Mouse (Mus musculus): ENCODE measurements around the gene Neurog1.
A peak's percentile ranks its signal among the peaks of the same experiment; 100 is the strongest.

Gene Neurog1

DNA sequence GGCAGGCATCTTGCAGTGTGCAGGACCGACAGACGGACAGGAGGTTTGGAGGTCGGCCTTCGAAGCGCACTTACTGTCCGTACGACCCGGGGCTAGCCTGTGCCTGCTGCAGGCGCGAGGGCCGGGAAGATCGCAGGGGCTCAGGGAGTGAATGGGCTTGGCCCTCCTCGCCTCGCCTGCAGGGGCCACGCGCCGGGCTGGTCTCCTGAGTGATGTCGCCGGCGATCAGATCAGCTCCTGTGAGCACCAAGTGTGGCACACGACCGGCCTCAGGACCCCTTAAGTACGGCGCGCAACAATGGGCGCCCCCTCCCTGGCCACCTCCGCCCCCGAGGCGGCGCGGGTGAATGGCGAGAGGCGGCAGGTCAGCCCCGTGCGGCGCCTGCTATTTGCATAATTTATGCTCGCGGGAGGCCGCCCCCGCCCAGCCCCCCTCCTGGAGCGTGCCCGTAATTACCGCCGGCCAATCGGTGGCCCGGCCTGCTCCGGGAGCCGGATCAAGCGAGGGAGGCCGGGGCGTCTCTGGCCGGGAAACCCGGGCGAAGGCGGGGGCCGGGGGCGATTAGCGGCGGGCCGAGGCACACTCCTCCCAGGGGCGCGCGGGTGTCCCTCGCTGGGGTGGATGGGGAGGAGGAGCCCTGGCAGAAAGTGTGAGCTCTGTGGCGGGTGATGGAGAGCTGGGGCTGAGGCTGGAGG, at the start of gene Neurog1:
TSS of gene Neurog1 (minus strand) at position 240 of the 696 bp plus-strand sequence.
- no peak for DNase-seq (ENCODE audit: low read depth, low spot score)

DNA sequence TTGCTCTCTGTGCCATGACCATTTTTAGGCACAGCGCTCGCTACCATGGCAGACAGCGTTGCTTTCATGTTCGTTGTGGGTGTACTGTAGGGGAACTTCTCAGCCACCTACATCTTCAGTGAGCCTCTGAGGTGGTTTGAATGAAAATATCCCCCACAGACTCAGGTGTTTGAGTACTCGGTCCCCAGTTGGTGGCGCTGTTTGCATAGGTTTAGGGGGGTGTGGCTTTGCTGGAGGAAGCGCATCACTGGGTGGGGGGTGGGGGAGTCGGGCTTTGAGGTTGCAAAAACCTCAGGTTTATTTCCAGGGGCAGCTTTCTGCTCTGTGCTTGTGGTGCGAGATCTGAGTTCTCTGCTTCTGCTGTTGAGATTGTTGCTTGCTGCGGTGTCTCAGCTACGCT, 47.4 kb upstream of the Neurog1 start:
- no peak for DNase-seq (ENCODE audit: low read depth, low spot score)

DNA sequence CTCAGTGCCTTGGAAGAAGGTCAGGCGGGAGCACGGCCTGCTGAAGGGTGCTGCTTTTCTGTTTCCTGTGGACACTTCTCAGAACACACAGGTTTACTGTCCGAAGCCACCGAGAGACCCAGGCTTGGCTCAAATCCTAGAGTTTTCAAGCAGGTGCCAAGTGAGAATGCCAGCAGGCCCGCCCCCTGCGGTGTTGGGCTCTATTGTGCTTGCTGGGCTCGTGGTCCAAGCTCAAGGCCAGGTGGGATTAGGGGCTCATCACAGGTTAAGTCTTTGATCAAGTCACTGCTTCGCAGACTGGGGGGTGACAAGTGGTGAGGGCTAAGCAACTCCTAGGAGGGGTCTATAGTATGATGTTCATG, 44.7 kb upstream of the Neurog1 start:
- no peak for DNase-seq (ENCODE audit: low read depth, low spot score)

DNA sequence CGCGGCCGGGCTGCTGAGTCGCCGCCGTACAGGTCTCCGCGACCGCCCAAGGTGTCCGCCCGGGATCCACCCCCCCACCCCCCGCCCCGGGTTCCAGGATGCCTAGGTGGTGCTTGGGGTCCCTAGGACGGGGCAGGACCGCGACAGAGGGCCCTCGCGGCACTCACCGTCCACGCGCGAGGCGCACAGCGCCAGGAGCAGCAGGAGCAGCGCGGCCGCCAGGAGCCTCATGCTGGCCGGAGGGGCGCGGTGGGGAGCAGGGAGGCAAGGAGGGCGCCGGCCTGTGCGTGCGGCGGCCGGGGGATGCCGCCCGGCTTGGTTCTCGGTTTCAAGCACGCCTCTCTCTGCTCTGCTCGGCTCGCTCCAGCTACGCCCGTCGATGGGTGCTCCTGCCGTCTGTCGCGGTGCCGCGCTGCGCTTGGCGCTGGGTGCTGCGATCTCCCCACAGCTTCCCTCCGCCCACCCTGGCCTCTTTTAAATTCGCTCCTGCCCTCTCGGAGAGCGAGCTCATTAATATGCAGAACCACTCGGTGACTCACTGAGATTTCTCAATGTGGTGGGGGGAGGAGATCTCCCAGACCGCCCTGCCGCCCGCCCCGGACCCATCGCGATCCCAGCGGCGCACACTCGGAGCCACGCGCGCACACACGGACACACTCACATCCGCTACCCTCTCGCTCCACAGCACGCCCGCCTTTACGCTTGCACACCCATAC, 44.1 kb upstream of the Neurog1 start, which contains the start of gene Cxcl14:
TSS of gene Cxcl14 (minus strand) at position 609 of the 716 bp plus-strand sequence.
- no peak for DNase-seq (ENCODE audit: low read depth, low spot score)

DNA sequence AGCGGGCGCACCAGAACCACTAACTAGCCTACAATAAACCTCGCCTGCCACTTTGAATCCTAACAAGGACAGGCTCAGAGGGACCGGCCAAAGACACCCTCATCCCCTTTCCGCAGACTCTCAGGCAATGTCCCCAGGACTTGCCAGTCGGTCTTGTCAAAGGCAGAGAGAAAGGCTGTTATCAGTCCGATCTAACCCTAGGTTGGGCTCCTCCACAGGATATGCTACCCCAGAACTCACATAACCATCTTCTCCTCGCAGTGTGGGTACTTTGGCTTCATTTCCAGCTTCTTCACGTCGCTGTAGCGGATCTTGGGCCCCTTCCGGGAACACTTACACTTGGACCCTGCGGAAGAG, 43.6 kb upstream of the Neurog1 start:
- DNase-seq (ENCODE audit: low read depth, low spot score), result no peak

DNA sequence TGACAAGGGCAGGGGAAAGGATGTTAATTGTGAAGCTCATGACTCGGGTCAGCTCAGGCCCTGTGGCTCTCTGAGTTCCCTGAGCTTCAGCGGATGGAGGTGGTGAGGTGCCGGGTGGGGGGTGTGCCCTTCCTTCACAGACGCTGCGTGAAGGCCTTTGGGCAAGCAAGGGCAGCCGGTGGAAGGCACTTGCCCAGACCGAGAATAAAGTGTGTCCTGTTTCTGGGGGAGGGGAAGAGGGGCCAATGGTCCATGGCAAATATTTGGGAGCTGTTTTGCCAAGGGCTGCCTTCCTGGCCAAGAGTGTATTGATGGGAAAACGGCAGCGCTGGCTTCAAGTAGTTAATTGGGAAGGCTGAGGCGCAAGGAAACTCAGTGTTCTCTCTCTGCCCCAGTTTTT, 42.9 kb upstream of the Neurog1 start:
- DNase-seq (ENCODE audit: low read depth, low spot score), result no peak

DNA sequence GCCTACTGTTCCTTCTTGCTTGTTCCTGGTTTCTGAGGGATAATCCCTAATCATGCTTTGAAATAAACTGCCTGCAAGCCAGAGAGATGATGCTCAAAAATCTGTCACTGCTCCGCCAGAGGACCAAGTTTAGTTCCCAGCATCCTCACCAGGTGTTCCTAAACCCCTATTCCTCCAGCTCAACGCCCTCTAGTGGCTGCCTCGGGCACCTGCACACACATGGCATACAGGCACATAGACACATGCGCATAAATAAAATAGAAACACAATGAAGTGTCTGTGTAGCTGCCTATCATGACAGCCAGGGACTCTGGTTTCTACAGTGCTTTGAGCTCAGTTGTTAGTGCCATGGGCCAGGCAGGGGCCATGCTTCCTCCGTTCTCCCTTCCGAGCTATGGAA, 38.0 kb upstream of the Neurog1 start:
- DNase-seq (ENCODE audit: low read depth, low spot score), result no peak

DNA sequence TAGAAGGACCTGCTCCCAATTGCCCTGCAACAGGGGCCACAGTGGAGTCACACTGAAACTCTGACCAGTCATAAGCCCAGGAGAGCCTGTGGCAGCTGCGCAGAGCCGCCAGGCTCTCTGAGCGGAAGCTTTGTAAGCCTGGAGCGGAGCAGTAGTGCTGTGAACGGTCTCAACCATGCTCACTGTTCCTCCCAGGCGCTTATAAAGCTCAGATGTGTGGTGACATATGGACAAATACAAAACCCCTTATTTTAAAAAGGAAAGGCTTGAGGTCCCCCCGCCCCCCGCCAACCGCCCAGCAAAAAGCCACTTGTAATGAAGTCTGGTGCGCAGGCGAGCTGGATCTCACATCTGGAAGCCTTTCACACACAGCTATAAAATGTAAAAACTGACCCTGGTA, 37.3 kb upstream of the Neurog1 start:
- DNase-seq (ENCODE audit: low read depth, low spot score), result no peak

DNA sequence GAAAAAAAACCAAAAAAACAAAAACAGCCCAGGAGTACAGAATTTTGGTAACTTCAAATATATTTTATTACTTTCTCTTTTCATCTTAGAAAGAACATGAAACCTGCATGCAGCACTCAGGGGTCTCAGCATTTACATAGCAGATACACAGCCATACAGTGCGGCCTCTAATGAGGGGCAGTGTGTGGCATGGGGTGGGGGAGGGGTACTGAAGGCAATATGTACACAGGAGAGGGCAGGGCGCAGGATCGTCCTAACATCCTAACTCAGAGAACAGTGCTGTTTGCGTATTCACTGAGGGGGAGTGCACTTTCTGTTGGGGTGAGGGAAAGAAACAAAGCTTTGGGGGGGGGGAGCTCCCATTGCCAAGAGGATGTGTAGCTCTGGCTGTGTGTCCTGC, 36.6 kb upstream of the Neurog1 start:
- no peak for DNase-seq (ENCODE audit: low read depth, low spot score)

DNA sequence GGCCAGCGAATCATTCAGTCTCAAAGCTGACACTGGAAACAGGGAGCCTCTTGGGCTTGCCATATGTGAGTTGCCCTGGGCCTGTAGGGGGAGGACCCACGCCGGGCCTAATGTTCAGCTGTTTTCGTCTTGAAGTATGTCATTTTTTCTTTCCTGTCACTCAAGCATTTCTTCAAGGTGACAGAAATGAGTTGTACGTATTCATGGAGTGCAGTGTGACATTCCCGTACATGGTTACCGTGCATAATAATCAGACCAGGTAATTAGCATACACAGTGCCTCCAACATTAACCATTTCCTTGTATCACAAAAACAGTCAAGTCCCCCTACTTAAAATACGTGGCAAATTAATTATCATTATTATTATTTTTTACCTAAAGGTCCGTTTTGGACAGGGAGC, 35.1 kb upstream of the Neurog1 start:
- DNase-seq (ENCODE audit: low read depth, low spot score), result no peak

DNA sequence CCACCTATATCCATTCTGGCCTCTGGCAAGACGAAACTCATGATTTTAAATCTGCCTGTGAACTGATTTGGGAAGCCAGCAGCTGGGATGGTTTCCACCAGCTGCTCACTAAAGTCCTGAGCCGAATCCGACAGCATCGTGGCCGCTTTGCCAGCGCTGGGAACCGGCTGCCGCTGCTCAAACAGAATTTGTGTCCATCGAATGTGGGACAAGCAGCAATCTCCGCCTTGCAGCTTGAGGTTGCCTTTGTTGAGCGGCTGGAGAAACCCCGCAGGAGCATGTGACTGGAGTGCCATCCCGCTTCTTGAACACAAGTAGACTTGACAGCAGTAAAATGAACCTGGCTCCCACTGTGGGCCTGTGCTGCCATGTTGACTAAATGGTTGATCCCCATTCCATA, 31.4 kb upstream of the Neurog1 start:
- DNase-seq (ENCODE audit: low read depth, low spot score), result no peak

DNA sequence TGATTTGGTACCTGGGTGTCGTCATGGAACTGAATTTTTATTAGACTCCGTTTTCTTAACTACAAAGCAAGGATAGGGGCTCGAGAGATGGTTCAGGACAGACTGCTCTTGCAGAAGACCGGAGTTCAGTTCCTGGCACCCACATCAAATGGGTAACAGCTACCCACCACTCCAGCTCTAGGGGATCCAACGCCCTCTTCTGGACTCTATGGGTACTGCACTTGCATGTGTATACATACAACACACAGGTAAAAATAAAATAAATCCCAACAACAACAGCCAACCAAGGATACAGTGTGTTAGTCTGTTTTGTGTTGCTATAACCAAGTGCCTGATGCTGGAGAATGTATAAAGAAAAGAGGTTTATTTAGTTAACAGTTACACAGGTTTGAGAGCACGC, 28.4 kb upstream of the Neurog1 start:
- no peak for DNase-seq (ENCODE audit: low read depth, low spot score)

DNA sequence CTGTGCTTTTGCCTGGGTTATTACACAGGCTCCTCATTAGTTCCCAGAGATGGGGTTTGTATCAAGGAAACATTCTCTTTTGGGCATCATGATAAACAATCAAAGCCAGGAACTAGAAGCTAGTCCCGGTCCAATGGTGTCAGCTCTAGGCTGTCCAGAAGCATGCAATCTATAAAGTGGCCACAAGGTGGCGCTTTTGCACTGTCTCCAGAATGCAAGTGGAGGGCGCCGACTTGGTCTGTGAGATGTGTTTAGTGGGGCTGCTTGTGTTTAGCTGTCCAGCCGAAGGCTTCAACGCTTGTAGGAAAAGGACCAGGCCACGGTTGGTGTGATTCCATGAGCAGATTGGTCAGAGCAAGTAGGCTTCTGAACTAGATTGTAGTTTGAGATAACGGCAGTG, 27.5 kb upstream of the Neurog1 start:
- DNase-seq (ENCODE audit: low read depth, low spot score), result peak; percentile 80

DNA sequence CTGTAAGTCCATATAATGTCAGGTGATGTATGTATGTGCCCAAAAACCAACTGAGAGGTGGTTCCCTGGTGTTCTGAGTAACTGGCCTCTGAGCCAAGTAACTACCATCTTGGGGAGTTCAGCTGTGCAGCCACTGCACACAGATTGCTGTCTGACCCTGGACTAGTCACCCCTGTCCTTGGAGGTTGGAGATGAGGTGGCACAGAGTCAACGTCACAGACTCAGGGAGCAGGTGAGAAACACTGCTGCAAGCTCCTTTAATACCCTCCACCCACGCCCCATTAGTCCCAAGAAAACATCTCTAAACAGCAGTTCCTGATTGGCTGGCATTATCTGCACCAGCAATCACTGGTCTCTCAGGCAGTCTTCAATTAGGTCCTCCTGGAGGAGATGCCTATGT, 23.2 kb upstream of the Neurog1 start:
- DNase-seq (ENCODE audit: low read depth, low spot score), result no peak

DNA sequence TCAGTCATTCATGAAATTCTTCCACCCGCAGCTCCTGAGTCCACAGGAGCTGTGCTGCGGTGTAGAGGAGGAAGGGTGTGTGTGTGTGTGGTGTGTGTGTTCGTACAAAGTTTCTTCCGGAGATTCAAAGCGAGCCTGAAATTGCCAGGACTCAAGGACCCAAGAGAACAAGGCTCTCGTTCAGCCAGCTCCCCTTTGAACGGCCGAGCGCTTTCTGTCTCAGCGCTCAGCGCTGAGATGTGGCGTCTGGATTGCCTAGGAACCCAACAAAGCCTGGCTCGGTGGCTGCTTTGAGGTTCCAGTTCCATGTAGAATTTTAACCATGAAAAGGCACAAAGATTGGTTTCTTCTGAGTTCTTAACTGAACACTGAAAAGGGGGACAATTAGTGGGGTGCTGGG, 18.2 kb upstream of the Neurog1 start:
- DNase-seq (ENCODE audit: low read depth, low spot score), result no peak

DNA sequence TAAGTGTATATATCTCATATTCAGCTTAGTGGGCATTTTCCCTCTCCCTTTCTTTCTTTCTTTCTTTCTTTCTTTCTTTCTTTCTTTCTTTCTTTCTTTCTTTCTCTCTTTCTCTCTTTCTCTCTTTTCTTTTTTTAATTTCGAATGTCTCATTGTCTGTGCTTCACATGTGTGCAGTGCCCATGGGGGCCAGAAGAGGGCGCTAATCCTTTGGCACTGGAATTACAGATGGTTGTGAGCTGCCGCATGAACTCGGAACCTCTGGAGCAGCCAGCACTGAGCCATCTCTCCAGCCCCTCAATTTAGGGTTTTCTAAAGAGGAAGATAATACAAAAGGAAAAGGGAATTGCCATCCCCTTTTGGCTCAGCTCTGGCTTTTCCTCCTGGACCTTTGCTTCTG, 15.4 kb upstream of the Neurog1 start:
- no peak for DNase-seq (ENCODE audit: low read depth, low spot score)

DNA sequence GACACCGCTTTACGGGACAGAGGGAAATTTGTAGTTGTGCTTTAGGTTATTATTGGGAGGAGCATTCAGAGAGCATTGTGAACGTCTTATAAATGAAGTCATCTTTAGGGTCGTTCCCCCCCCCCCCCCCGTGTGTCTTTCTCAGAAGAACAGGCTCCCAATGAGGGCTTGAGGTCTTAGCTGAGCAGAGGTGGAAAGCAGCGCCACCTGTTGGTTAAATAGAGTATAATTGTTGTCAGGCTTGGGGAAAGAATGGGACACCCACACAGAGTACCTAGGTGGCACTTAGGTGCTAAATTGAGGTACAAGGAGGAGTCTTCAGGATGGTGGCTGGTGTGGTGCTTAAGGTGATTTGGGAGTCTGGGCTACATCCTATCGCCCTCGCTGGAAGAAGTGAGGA, 14.5 kb upstream of the Neurog1 start:
- no peak for DNase-seq (ENCODE audit: low read depth, low spot score)

DNA sequence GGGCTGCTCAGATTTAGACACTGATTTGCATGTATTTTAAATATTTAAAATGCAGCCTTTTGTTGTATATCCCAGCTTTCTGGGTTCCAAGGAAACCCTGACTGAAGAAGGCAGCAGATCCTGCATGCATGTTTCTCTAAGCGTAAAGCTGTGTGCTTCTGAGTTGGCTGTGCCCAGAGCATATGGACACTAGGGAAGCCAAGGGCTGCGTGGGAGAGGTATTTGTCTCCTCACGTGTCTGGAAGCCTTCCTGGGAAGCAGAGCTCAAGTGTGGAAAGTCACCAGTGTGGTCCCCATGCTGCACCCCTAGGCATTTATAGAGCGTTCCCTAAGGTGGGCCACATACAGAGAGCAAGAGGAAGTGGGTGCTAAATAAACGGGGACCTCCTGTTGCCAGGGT, 13.7 kb upstream of the Neurog1 start:
- no peak for DNase-seq (ENCODE audit: low read depth, low spot score)

DNA sequence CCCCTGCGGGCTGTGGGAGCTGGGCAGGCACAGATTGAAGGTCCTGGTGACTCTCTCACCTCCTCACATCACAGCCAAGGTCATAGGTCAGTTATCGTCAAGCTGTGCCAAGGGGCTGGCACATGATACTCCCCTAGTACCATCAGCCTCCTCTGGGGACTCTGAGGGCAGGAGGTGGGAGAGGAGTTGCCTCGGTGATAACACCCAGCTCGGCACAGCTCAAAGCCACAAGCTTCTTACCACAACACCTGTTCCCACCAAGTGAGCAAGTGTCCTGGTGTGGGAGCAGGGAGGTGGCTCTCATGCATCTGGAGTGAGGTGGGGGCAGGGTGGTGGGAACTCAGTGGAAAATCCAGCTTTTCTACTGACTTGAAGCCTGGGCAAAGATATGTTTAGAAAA, 10.3 kb upstream of the Neurog1 start:
- no peak for DNase-seq (ENCODE audit: low read depth, low spot score)

DNA sequence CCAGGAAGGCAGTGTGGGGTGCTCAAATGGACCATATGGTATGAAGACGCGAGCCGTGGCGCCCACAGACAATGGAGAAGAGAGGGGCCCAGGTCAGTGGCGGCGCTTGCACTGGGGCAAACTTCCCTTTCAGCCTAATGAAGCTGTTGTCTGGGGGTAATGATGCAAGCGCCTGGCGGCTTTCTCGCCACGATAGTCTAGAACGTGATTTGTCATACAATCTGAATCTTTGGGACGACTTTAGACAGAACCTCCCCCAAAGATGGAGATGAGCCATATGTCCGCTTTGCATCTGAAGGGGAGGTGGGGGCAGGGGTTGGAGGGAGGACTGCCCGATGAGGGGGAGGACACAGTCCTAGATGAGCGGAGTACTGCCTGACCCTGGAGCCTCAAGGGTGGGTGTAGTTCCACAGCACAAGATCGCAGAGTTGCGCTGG, 8.4 kb upstream of the Neurog1 start:
- DNase-seq (ENCODE audit: low read depth, low spot score), result no peak

DNA sequence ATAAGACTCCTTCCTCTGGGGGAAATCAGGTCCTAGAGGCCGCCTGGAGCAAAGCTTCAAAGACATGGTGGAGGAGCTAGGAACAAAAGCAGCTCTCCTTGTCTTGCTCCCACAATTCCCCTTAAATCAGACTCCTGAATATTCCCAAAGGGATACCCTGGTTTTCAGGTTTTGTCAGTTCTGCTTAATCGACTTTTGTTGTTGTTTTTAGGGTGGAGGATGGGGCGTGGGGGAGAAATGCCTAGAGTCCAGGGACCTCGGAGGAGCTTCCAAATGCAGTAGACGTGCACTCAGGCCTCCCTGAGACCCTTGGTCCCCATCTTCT, 7.9 kb upstream of the Neurog1 start:
- no peak for DNase-seq (ENCODE audit: low read depth, low spot score)

DNA sequence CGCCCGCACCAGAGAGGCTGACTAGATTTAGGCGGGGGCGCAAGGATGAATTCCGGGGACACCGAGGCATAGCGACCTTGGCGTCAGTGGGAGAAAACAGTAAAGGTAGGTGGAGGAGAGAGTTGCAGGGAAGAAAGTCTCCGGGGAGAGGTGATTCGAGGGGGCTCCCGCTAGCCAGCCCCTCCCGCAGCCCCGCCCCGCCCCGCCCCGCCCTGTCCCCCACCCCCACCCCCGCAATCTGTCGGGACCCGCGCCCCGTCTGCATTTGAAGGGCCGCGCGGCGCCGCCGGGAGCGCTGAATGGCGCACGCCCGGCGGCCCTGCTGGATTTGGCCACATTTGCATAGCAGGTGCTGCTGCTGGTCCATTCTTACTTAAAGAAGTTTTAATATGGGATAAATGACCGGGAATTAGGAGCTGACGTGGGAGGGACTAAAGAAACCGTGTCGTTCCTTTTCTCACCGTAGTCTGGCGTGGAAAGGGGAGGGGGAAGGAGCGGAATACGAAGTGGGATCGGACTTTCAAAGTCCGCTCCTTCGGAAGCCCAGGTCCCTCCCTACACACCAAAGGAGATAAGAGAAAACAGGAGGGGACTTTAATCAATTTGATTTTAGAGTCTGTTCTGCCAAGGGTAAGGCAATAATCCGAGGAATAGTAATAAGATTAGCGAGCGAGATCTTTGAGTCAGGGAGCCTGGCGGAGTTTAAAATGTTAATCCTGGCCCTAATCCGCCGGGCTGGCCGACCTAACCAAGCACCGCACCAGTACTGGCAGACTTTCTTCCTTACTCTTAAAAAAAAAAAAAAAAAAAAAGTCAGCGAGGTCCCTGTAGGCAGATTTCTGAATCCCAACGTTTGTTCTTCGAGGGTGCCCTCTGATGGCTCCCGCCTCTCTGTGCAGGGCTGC, 7.3 kb upstream of the Neurog1 start:
- no peak for DNase-seq (ENCODE audit: low read depth, low spot score)

All from embryo, embryonic 11.5 days (tissue).